Mouse (Mus musculus): ENCODE measurements around the gene Erp27. TPM values are rescaled to one million over a fixed set of nuclear protein-coding genes. Genes with fewer than 3 reads are reported as not detected.
"Not testable (repeated sequence)": the region's sequence is repeated elsewhere in the genome, so short reads cannot be mapped to it uniquely, and the experiment has no call there.

Gene Erp27
- polyA plus RNA-seq (2015; fragmentation: Nextera tagmentation; extraction: Ambion mirVana) = not detected in 2 replicates

GRCm38 (mm10) chr6:136922080-136922479 is at the start of gene Erp27:
Gene Erp27 (minus strand): TSS chr6:136922180.
- no peaks in the 10 kb centered on the region for H3K4me1 ChIP-seq (replicated peaks)
- H3K27me3 ChIP-seq = no peaks in the 10 kb centered on the region
- H3K9ac ChIP-seq = no peak within 1 kb of the TSS
- no peak within 1 kb of the TSS for H3K4me3 ChIP-seq
- no peak within 1 kb of the TSS for H3K27ac ChIP-seq
- ATAC-seq (ENCODE audit: low FRiP score) = no peak
- 86% methylated on average over 5 of the region's 5 CpGs for WGBS
- no peaks in the 10 kb centered on the region for H3K9me3 ChIP-seq
- H3K4me2 ChIP-seq = no peak within 1 kb of the TSS
- no peaks in the 10 kb centered on the region for H3K36me3 ChIP-seq

GRCm38 (mm10) chr6:136968877-136969276 is 46.9 kb upstream of the Erp27 start:
- not testable (repeated sequence) for H3K36me3 ChIP-seq; H3K9ac ChIP-seq; ATAC-seq (ENCODE audit: low FRiP score); H3K9me3 ChIP-seq; H3K4me2 ChIP-seq; H3K27me3 ChIP-seq; H3K4me1 ChIP-seq (replicated peaks); H3K27ac ChIP-seq; H3K4me3 ChIP-seq
- 56% methylated on average over 4 of the region's 4 CpGs for WGBS

GRCm38 (mm10) chr6:136967466-136967865 is 45.5 kb upstream of the Erp27 start:
- WGBS = 65% methylated on average over 4 of the region's 4 CpGs
- Histone ChIP-seq H3K4me3 (no peak overlapping the region), H3K4me1 (replicated peaks) (no peaks in the 10 kb centered on the region), H3K27ac (no peak overlapping the region), H3K9me3 (no peaks in the 10 kb centered on the region), H3K9ac (no peak overlapping the region), H3K4me2 (no peak overlapping the region), H3K27me3 (no peaks in the 10 kb centered on the region), H3K36me3 (no peaks in the 10 kb centered on the region)
- ATAC-seq (ENCODE audit: low FRiP score) = no peak

GRCm38 (mm10) chr6:136965912-136966311 is 43.9 kb upstream of the Erp27 start:
- no peak for ATAC-seq (ENCODE audit: low FRiP score)
- Histone ChIP-seq H3K9me3 (no peaks in the 10 kb centered on the region), H3K27me3 (no peaks in the 10 kb centered on the region), H3K4me3 (no peak overlapping the region), H3K36me3 (no peaks in the 10 kb centered on the region), H3K4me1 (replicated peaks) (no peaks in the 10 kb centered on the region), H3K9ac (no peak overlapping the region), H3K27ac (no peak overlapping the region), H3K4me2 (no peak overlapping the region)
- 83% methylated on average over 10 of the region's 10 CpGs for WGBS

- Histone ChIP-seq H3K36me3 (no peaks in the 10 kb centered on the region), H3K4me3 (no peak overlapping the region), H3K9me3 (no peaks in the 10 kb centered on the region), H3K4me1 (replicated peaks) (no peaks in the 10 kb centered on the region), H3K27ac (no peak overlapping the region), H3K4me2 (no peak overlapping the region), H3K27me3 (no peaks in the 10 kb centered on the region), H3K9ac (no peak overlapping the region)
- WGBS = 74% methylated on average over 13 of the region's 13 CpGs
- no peak for ATAC-seq (ENCODE audit: low FRiP score)
These were observed 42.9 kb upstream of the Erp27 start for GRCm38 (mm10) chr6:136964609-136965510.

- Histone ChIP-seq H3K4me2 (no peak overlapping the region), H3K9me3 (no peaks in the 10 kb centered on the region), H3K9ac (no peak overlapping the region), H3K4me1 (replicated peaks) (no peaks in the 10 kb centered on the region), H3K27me3 (no peaks in the 10 kb centered on the region), H3K36me3 (no peaks in the 10 kb centered on the region), H3K4me3 (no peak overlapping the region), H3K27ac (no peak overlapping the region)
- no peak for ATAC-seq (ENCODE audit: low FRiP score)
- 83% methylated on average over 11 of the region's 11 CpGs for WGBS
These were observed 41.0 kb upstream of the Erp27 start for GRCm38 (mm10) chr6:136962957-136963356.

- Histone ChIP-seq H3K36me3 (no peaks in the 10 kb centered on the region), H3K9me3 (no peaks in the 10 kb centered on the region), H3K4me1 (replicated peaks) (no peaks in the 10 kb centered on the region; the same call in 1 of the 2 replicates), H3K4me2 (no peak overlapping the region), H3K4me3 (no peak overlapping the region), H3K27ac (no peak overlapping the region), H3K27me3 (no peaks in the 10 kb centered on the region), H3K9ac (no peak overlapping the region)
- no peak for ATAC-seq (ENCODE audit: low FRiP score)
- 63% methylated on average over 11 of the region's 11 CpGs for WGBS
These were observed 37.2 kb upstream of the Erp27 start for GRCm38 (mm10) chr6:136959131-136959530.

- no peak overlapping the region for H3K27ac ChIP-seq
- no peaks in the 10 kb centered on the region; the same call in 1 of the 2 replicates for H3K4me1 ChIP-seq (replicated peaks)
- no peak overlapping the region for H3K4me3 ChIP-seq
- H3K27me3 ChIP-seq = no peaks in the 10 kb centered on the region
- no peaks in the 10 kb centered on the region for H3K9me3 ChIP-seq
- peak; percentile 54 for ATAC-seq (ENCODE audit: low FRiP score)
- no peaks in the 10 kb centered on the region for H3K36me3 ChIP-seq
- H3K4me2 ChIP-seq = no peak overlapping the region
- H3K9ac ChIP-seq = no peak overlapping the region
- 56% methylated on average over 7 of the region's 7 CpGs for WGBS
These were observed 35.1 kb upstream of the Erp27 start for GRCm38 (mm10) chr6:136957062-136957461.

GRCm38 (mm10) chr6:136955240-136955639 is 33.3 kb upstream of the Erp27 start:
- H3K27ac ChIP-seq = no peak overlapping the region
- no peak overlapping the region for H3K9ac ChIP-seq
- H3K9me3 ChIP-seq = no peaks in the 10 kb centered on the region
- H3K27me3 ChIP-seq = no peaks in the 10 kb centered on the region
- H3K4me1 ChIP-seq (replicated peaks) = no peaks in the 10 kb centered on the region; the same call in 1 of the 2 replicates
- no peaks in the 10 kb centered on the region for H3K36me3 ChIP-seq
- 96% methylated on average over 3 of the region's 3 CpGs for WGBS
- ATAC-seq (ENCODE audit: low FRiP score) = no peak
- no peak overlapping the region for H3K4me2 ChIP-seq
- no peak overlapping the region for H3K4me3 ChIP-seq

GRCm38 (mm10) chr6:136954715-136955114 is 32.7 kb upstream of the Erp27 start:
- Histone ChIP-seq H3K9me3 (no peaks in the 10 kb centered on the region), H3K4me1 (replicated peaks) (no peaks in the 10 kb centered on the region; the same call in 1 of the 2 replicates), H3K27me3 (no peaks in the 10 kb centered on the region), H3K9ac (no peak overlapping the region), H3K4me2 (no peak overlapping the region), H3K27ac (no peak overlapping the region), H3K4me3 (no peak overlapping the region), H3K36me3 (no peaks in the 10 kb centered on the region)
- ATAC-seq (ENCODE audit: low FRiP score) = no peak
- WGBS = 90% methylated on average over 8 of the region's 8 CpGs

GRCm38 (mm10) chr6:136954192-136954591 is 32.2 kb upstream of the Erp27 start:
- Histone ChIP-seq H3K9ac (no peak overlapping the region), H3K27ac (no peak overlapping the region), H3K9me3 (no peaks in the 10 kb centered on the region), H3K4me3 (no peak overlapping the region), H3K4me1 (replicated peaks) (no peaks in the 10 kb centered on the region; the same call in 1 of the 2 replicates), H3K36me3 (no peaks in the 10 kb centered on the region), H3K4me2 (no peak overlapping the region), H3K27me3 (no peaks in the 10 kb centered on the region)
- 83% methylated on average over 6 of the region's 6 CpGs for WGBS
- ATAC-seq (ENCODE audit: low FRiP score) = no peak

- Histone ChIP-seq H3K4me1 (replicated peaks) (peaks cover under 1% of the 10 kb centered on the region; the same call in 1 of the 2 replicates), H3K27ac (no peak overlapping the region), H3K27me3 (no peaks in the 10 kb centered on the region), H3K4me2 (no peak overlapping the region), H3K9me3 (no peaks in the 10 kb centered on the region), H3K4me3 (no peak overlapping the region), H3K9ac (no peak overlapping the region), H3K36me3 (no peaks in the 10 kb centered on the region)
- WGBS = 95% methylated on average over 9 of the region's 9 CpGs
- no peak for ATAC-seq (ENCODE audit: low FRiP score)
These were observed 30.9 kb upstream of the Erp27 start for GRCm38 (mm10) chr6:136952930-136953329.

GRCm38 (mm10) chr6:136950171-136950570 is 28.2 kb upstream of the Erp27 start:
- Histone ChIP-seq H3K27me3 (no peaks in the 10 kb centered on the region), H3K9ac (no peak overlapping the region), H3K36me3 (no peaks in the 10 kb centered on the region), H3K27ac (no peak overlapping the region), H3K4me2 (no peak overlapping the region), H3K4me3 (no peak overlapping the region), H3K9me3 (no peaks in the 10 kb centered on the region), H3K4me1 (replicated peaks) (peaks cover 9% of the 10 kb centered on the region; the same call in 1 of the 2 replicates)
- 93% methylated on average over 2 of the region's 2 CpGs for WGBS
- ATAC-seq (ENCODE audit: low FRiP score) = no peak
